ENCODE assay signal across 8 mouse cellular contexts in genomic region chr5:5342410-5343137, GRCm38 (mm10).
A peak's percentile ranks its signal among the peaks of the same experiment; 100 is the strongest.
DNase-seq lines count a peak whose midpoint lies in the region; ATAC-seq lines count a peak whose summit lies in the region.

No protein-coding gene starts in this region.

- H3K4me3 ChIP-seq in embryonic facial prominence, embryonic 12.5 days: no peak overlapping the region
- H3K4me3 ChIP-seq in kidney, embryonic 16.5 days (ENCODE audit: low read length): no peak overlapping the region
- no peak overlapping the region for H3K4me3 ChIP-seq in limb, embryonic 15.5 days
- no peak overlapping the region for H3K4me3 ChIP-seq in neural tube, embryonic 11.5 days (ENCODE audit: low read depth, low read length)

- no peaks in the 10 kb centered on the region for H3K36me3 ChIP-seq in embryonic facial prominence, embryonic 12.5 days
- no peaks in the 10 kb centered on the region for H3K36me3 ChIP-seq in kidney, embryonic 16.5 days (ENCODE audit: insufficient read depth, low read length)
- H3K36me3 ChIP-seq in limb, embryonic 15.5 days: no peaks in the 10 kb centered on the region
- no peaks in the 10 kb centered on the region for H3K36me3 ChIP-seq in neural tube, embryonic 11.5 days (ENCODE audit: control insufficient read depth, insufficient read depth, low read length)

- no peaks in the 10 kb centered on the region; the same call in 1 of the 2 replicates for H3K9me3 ChIP-seq in embryonic facial prominence, embryonic 12.5 days
- H3K9me3 ChIP-seq in kidney, embryonic 16.5 days (ENCODE audit: low read length): peaks cover 7% of the 10 kb centered on the region
- no peaks in the 10 kb centered on the region for H3K9me3 ChIP-seq in limb, embryonic 15.5 days
- no peaks in the 10 kb centered on the region for H3K9me3 ChIP-seq in neural tube, embryonic 11.5 days (ENCODE audit: control insufficient read depth, low read length)

- WGBS in embryonic facial prominence, embryonic 12.5 days: 41% methylated on average over 11 of the region's 11 CpGs
- 34% methylated on average over 11 of the region's 11 CpGs for WGBS in kidney, embryonic 16.5 days
- WGBS in limb, embryonic 15.5 days: 31% methylated on average over 11 of the region's 11 CpGs
- WGBS in neural tube, embryonic 11.5 days: 72% methylated on average over 11 of the region's 11 CpGs

- peak overlapping the region; percentile 63 for H3K27ac ChIP-seq in embryonic facial prominence, embryonic 12.5 days
- H3K27ac ChIP-seq in kidney, embryonic 16.5 days (ENCODE audit: low read length): peak overlapping the region; percentile 48; the same call in 1 of the 2 replicates
- peak overlapping the region; percentile 61 for H3K27ac ChIP-seq in limb, embryonic 15.5 days
- no peak overlapping the region for H3K27ac ChIP-seq in neural tube, embryonic 11.5 days (ENCODE audit: low read depth, low read length)

- H3K4me2 ChIP-seq in embryonic facial prominence, embryonic 12.5 days (replicated peaks): peak overlapping the region; percentile 17; the same call in 1 of the 2 replicates
- 0 out of 2 replicates have a peak overlapping the region, but pooled peaks have one; percentile 12 for H3K4me2 ChIP-seq in kidney, embryonic 16.5 days (replicated peaks; ENCODE audit: low read depth, low read length)
- peak overlapping the region; percentile 20; the same call in 1 of the 2 replicates for H3K4me2 ChIP-seq in limb, embryonic 15.5 days
- no peak overlapping the region for H3K4me2 ChIP-seq in neural tube, embryonic 11.5 days (ENCODE audit: low read depth)

- H3K4me1 ChIP-seq in embryonic facial prominence, embryonic 12.5 days: peaks cover 18% of the 10 kb centered on the region
- H3K4me1 ChIP-seq in kidney, embryonic 16.5 days (ENCODE audit: insufficient read depth, low read length): peaks cover 18% of the 10 kb centered on the region
- H3K4me1 ChIP-seq in limb, embryonic 15.5 days: peaks cover 23% of the 10 kb centered on the region
- H3K4me1 ChIP-seq in neural tube, embryonic 11.5 days (ENCODE audit: control insufficient read depth, insufficient read depth, low read length): 0 out of 2 replicates have a peak, but pooled peaks cover 5% of the 10 kb centered on the region

- H3K27me3 ChIP-seq in embryonic facial prominence, embryonic 12.5 days: no peaks in the 10 kb centered on the region
- no peaks in the 10 kb centered on the region for H3K27me3 ChIP-seq in kidney, embryonic 16.5 days (ENCODE audit: insufficient read depth, low read length)
- no peaks in the 10 kb centered on the region for H3K27me3 ChIP-seq in limb, embryonic 15.5 days
- H3K27me3 ChIP-seq in neural tube, embryonic 11.5 days (ENCODE audit: control insufficient read depth, insufficient read depth, low read length): no peaks in the 10 kb centered on the region

- peak; percentile 74 for DNase-seq in adrenal gland, postnatal 10 days
- DNase-seq in adrenal gland, adult 8-10 months: no peak
- peak; percentile 86 to 87 for DNase-seq in heart, adult 18-20 months
- peak; percentile 68 for DNase-seq in neural tube, embryonic 11.5 days (ENCODE audit: low spot score)
- DNase-seq in thymus, postnatal 25 days: no peak

- no peak overlapping the region for H3K9ac ChIP-seq in embryonic facial prominence, embryonic 12.5 days
- no peak overlapping the region for H3K9ac ChIP-seq in kidney, embryonic 16.5 days (replicated peaks; ENCODE audit: low read length)
- H3K9ac ChIP-seq in limb, embryonic 15.5 days: no peak overlapping the region
- H3K9ac ChIP-seq in neural tube, embryonic 11.5 days (ENCODE audit: low read length): no peak overlapping the region

- ATAC-seq in embryonic facial prominence, embryonic 12.5 days (ENCODE audit: insufficient number of reproducible peaks, insufficient read depth, low FRiP score, low TSS enrichment): peak; percentile 82
- ATAC-seq in kidney, embryonic 16.5 days (ENCODE audit: low FRiP score, low TSS enrichment): peak; percentile 94
- ATAC-seq in limb, embryonic 15.5 days (ENCODE audit: insufficient number of reproducible peaks, low FRiP score, low TSS enrichment, low read depth): peak; percentile 80
- ATAC-seq in neural tube, embryonic 11.5 days (ENCODE audit: insufficient read depth, low FRiP score, low TSS enrichment): peak; percentile 79; the same call in 1 of the 2 replicates

Comparison
In these comparisons a context has a peak if more than half of its experiments do, and no peak if none do; other contexts are left out.
1. DNase-seq: peak in adrenal gland, postnatal 10 days (single experiment), heart, adult 18-20 months (2 of 2) and neural tube, embryonic 11.5 days (single experiment); none in adrenal gland, adult 8-10 months (single experiment) and thymus, postnatal 25 days (single experiment).
2. Peak in every context shown above with its lines, with median percentiles within 50 percentile points of each other: ATAC-seq.